Mouse (Mus musculus) midbrain, embryonic 15.5 days (tissue): ENCODE measurements at regions not wholly inside any gene's neighbourhood (a gene's known extent, or its start where the extent isn't known, plus 50 kb on each side); places are given as distances from the start of the nearest gene placed in this dataset.
A peak's percentile ranks its signal among the peaks of the same experiment; 100 is the strongest.

Experiments
- ATAC-seq: fragments of 200-750 bp; cut with Nextera tagmentation; replicated peaks from 2 replicates; pipeline ENCODE4 v1.8.0; 2017; ENCODE audit warnings: moderate TSS enrichment
- H3K27ac ChIP-seq: fragments of 300-500 bp; sonication (generic); 2 replicates; pipeline ENCODE4 v1.5.1; 2015; ENCODE audit warnings: mild to moderate bottlenecking, inconsistent platforms
- H3K27me3 ChIP-seq: fragments of 300-500 bp; sonication (generic); replicated peaks from 2 replicates; pipeline ENCODE4 v1.6.1; 2015; ENCODE audit warnings: inconsistent platforms
- H3K36me3 ChIP-seq: fragments of 300-500 bp; sonication (generic); replicated peaks from 2 replicates; pipeline ENCODE4 v1.6.1; 2015; ENCODE audit warnings: inconsistent platforms
- H3K4me1 ChIP-seq: fragments of 300-500 bp; sonication (generic); 2 replicates; pipeline ENCODE4 v1.6.1; 2015; ENCODE audit warnings: inconsistent platforms
- H3K4me2 ChIP-seq: fragments of 300-500 bp; sonication (generic); 2 replicates; pipeline ENCODE4 v1.6.1; 2015; ENCODE audit warnings: inconsistent platforms, mild to moderate bottlenecking, moderate library complexity
- H3K4me3 ChIP-seq: fragments of 300-500 bp; sonication (generic); 2 replicates; pipeline ENCODE4 v1.5.1; 2015; ENCODE audit warnings: mild to moderate bottlenecking, inconsistent platforms
- H3K9ac ChIP-seq: fragments of 300-500 bp; sonication (generic); 2 replicates; pipeline ENCODE4 v1.6.1; 2015; ENCODE audit warnings: mild to moderate bottlenecking, inconsistent platforms
- H3K9me3 ChIP-seq: fragments of 300-500 bp; sonication (generic); 2 replicates; pipeline ENCODE4 v1.6.1; 2016; ENCODE audit warnings: inconsistent platforms
- WGBS: fragments of 180-500 bp; shearing (Covaris S2); methylation state at CpG from one replicate; pipeline ENCODE4 v1.1.7; 2015; ENCODE audit warnings: mixed read lengths; 5-methylcytosine and 5-hydroxymethylcytosine counted together

DNA sequence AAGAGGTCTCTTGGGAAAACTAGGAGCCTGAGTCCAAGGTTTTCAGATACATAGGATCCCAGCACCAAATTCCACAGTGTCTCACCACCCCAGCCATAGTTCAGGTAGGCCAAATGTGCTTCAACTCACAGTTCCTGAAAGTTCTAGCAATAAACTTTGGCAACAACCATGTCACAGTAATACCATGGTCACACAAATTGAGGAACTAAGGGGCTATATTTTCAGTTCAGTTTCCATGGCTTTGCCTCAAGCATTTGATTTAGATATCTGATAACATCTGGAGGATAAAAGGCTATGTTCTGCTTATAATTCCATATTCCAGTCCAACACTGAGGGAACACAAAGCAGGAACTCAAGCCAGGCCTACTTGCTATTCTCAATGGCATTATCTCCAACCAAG is 256.2 kb upstream of the Erbb4 start:
- no peak overlapping the region for H3K9ac ChIP-seq
- no peak overlapping the region for H3K27ac ChIP-seq
- no peaks in the 10 kb centered on the region for H3K27me3 ChIP-seq
- H3K36me3 ChIP-seq = no peaks in the 10 kb centered on the region
- ATAC-seq = no peak
- H3K4me1 ChIP-seq = no peaks in the 10 kb centered on the region
- no peaks in the 10 kb centered on the region for H3K9me3 ChIP-seq
- H3K4me3 ChIP-seq = no peak overlapping the region
- H3K4me2 ChIP-seq = no peak overlapping the region

DNA sequence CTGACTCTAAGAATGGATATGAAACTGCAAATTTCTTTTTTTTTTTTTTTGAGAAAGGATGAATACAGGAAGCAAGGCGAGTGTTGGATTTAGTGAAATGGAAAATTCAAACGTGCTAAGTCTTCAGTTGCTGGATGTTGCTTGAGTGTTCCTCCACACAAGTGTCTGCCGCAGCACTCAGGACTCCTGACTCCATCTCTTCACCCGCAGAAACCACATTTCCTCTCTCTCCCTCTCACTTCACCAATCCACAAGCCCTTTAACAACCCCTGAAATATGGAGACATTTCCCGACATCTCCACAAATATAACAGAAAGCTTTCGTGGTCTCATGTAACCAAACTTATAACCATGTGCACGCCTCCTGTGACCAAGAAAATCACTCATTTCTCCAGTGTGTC is 249.7 kb upstream of the Erbb4 start:
- ATAC-seq = no peak
- Histone ChIP-seq H3K9ac (no peak overlapping the region), H3K4me3 (no peak overlapping the region), H3K4me1 (no peaks in the 10 kb centered on the region), H3K27me3 (no peaks in the 10 kb centered on the region), H3K27ac (no peak overlapping the region), H3K9me3 (no peaks in the 10 kb centered on the region), H3K36me3 (no peaks in the 10 kb centered on the region), H3K4me2 (no peak overlapping the region)
- WGBS = 89% methylated on average over 7 of the region's 7 CpGs

DNA sequence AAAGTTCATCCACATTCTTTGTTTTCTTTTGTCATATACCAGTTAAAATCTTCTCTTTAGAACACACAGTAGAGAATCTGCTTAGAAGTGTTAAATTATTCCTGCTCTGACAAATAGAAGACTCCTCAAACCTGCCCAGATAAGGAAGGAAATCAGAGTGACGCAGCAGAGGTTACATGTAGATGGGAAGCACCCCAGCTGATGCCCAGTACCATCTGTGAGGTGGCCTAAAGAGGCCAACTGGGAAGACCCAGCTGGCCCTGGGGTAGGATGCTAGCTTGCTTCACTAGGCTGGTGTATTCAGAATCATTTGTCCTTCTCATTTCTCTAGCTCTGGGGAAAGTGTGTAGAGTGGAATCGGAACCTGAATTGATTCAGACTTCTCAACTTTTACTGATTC is 242.6 kb upstream of the Erbb4 start:
- Histone ChIP-seq H3K4me2 (no peak overlapping the region), H3K36me3 (no peaks in the 10 kb centered on the region), H3K4me1 (no peaks in the 10 kb centered on the region), H3K27ac (no peak overlapping the region), H3K27me3 (no peaks in the 10 kb centered on the region), H3K4me3 (no peak overlapping the region), H3K9me3 (no peaks in the 10 kb centered on the region), H3K9ac (no peak overlapping the region)
- ATAC-seq = no peak
- WGBS = 91% methylated on average over 2 of the region's 2 CpGs

DNA sequence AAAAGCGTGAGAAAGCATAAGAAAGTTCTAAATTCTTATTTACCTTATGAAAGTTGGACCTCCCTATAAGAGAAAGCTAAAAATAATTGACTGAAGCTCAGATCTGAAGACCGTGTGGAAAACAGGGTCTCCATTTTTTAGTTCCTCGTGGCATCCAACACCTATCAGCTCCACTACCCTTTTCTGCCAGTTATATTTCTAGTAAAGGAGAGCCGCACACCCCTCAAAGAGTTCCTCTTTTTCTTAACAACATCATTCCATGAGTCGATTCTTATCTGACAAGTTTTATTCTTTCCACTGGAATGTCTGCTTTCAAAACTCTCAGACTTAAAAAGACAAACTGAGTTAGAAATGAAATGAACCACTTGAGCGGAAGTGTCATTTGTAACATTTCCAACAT is 242.0 kb upstream of the Erbb4 start:
- H3K9me3 ChIP-seq = no peaks in the 10 kb centered on the region
- no peaks in the 10 kb centered on the region for H3K4me1 ChIP-seq
- H3K4me3 ChIP-seq = no peak overlapping the region
- H3K4me2 ChIP-seq = no peak overlapping the region
- H3K27me3 ChIP-seq = no peaks in the 10 kb centered on the region
- no peak overlapping the region for H3K27ac ChIP-seq
- 88% methylated on average over 6 of the region's 6 CpGs for WGBS
- H3K9ac ChIP-seq = no peak overlapping the region
- ATAC-seq = no peak
- H3K36me3 ChIP-seq = no peaks in the 10 kb centered on the region

DNA sequence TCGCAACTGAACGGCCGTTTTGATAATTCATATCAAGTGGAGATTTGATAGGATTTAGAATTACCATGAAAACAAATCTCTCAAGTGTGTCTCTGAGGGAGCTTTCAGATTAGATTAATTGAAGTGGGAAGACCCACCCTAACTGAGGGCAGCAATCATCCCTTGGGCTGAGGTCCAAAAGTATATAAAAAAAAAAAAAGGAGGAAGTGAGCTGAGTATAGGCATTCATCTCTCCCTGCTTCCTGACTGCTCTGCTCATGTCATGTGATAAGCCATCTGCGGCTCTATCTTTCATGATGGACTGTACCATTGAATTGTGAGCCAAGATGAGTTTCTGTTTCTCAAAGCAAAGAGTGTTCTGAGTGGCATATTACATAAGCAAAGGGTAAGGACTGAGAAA is 234.2 kb upstream of the Erbb4 start:
- no peaks in the 10 kb centered on the region for H3K27me3 ChIP-seq
- 78% methylated on average over 4 of the region's 4 CpGs for WGBS
- H3K27ac ChIP-seq = no peak overlapping the region
- no peak overlapping the region for H3K4me3 ChIP-seq
- no peak for ATAC-seq
- no peaks in the 10 kb centered on the region for H3K9me3 ChIP-seq
- no peak overlapping the region for H3K9ac ChIP-seq
- no peaks in the 10 kb centered on the region for H3K36me3 ChIP-seq
- H3K4me1 ChIP-seq = no peaks in the 10 kb centered on the region
- no peak overlapping the region for H3K4me2 ChIP-seq

DNA sequence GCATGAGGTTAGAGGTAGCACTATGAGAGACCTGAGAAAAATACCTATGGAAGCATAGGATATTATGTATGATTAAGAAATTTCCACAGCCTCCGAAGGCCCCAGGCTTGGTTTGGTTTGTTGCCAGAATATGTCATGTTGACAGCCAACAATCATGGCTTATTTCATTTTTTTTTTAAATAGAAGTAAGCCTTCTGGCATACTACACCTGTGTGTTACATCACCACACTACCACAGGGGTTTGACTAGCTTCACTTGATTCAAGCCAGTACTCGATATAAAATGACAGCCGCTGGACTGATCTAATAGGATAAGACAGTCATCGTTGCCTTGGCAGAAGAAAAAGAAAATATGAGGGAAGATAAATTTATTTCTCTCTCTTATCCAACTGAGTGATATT is 232.6 kb upstream of the Erbb4 start:
- no peaks in the 10 kb centered on the region for H3K4me1 ChIP-seq
- H3K27ac ChIP-seq = no peak overlapping the region
- no peak overlapping the region for H3K9ac ChIP-seq
- no peak overlapping the region for H3K4me3 ChIP-seq
- H3K4me2 ChIP-seq = no peak overlapping the region
- H3K27me3 ChIP-seq = no peaks in the 10 kb centered on the region
- no peaks in the 10 kb centered on the region for H3K9me3 ChIP-seq
- ATAC-seq = no peak
- H3K36me3 ChIP-seq = no peaks in the 10 kb centered on the region
- 93% methylated on average over 4 of the region's 4 CpGs for WGBS

DNA sequence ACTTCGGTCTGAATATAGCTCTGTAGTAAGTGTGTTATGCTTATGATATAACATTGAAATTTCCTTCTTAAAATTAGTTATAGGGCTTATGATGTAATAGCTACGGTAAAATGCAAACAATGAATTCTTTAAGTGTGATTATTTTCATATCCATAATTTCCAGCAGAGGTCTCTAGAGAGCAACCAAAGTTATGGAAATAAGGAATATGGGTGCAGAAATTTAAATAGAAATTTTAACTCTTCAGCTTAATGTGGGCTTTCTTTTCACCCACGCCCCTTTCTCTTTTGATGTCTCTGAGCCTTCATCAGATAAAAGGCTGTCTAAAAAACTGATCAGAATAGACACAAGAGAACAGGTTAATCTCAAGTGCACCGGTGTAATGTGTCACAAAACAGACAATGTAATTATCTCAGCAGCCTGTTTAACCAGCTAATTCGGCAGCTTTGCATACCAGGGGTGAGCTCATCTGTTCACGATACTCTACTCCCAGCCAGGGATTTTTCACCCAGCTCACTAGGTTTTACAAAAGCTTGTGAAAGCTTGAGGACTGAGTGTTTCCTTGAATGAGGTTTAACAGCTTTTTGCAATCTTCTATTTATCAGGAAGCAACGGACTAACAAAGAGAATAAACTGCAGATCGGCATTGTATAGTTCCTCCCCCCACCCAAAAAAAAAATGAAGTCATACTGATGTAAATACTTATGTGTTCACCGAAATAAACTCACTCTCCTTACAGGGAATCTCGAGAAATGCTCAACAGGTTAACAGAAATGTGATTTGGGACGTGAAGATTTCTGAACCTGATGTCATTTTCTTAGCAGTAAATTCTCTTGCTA is 223.8 kb upstream of the Erbb4 start:
- Histone ChIP-seq H3K36me3 (no peaks in the 10 kb centered on the region), H3K27me3 (no peaks in the 10 kb centered on the region), H3K9me3 (no peaks in the 10 kb centered on the region), H3K4me2 (peak overlapping the region; percentile 39), H3K4me3 (peak overlapping the region; percentile 1; the same call in 1 of the 2 replicates), H3K9ac (peak overlapping the region; percentile 21), H3K4me1 (peaks cover 4% of the 10 kb centered on the region; the same call in 1 of the 2 replicates), H3K27ac (no peak overlapping the region)
- 37% methylated on average over 11 of the region's 11 CpGs for WGBS
- peak; percentile 76 for ATAC-seq

DNA sequence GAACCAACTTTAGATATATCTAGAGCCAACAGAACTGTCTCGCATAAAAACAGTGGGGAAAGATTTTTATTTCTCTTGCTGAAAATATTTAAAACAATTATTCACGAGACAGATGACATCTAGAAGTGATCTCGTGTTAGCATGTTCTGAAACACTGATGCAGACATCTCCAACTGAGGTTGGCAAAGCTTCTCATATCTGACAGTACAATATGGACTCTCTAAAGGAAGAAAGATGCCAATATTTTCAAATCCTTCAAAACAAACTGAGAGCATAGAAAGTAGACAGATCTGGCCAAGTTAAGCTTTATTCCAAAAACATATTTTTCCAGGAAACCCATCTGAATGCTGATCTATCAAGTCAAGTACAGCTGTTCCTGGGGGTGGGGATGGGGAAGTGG is 221.5 kb upstream of the Erbb4 start:
- Histone ChIP-seq H3K27ac (no peak overlapping the region), H3K27me3 (no peaks in the 10 kb centered on the region), H3K4me1 (peaks cover 4% of the 10 kb centered on the region; the same call in 1 of the 2 replicates), H3K4me3 (no peak overlapping the region), H3K9me3 (no peaks in the 10 kb centered on the region), H3K4me2 (no peak overlapping the region), H3K9ac (no peak overlapping the region), H3K36me3 (no peaks in the 10 kb centered on the region)
- 83% methylated on average over 3 of the region's 3 CpGs for WGBS
- ATAC-seq = no peak

DNA sequence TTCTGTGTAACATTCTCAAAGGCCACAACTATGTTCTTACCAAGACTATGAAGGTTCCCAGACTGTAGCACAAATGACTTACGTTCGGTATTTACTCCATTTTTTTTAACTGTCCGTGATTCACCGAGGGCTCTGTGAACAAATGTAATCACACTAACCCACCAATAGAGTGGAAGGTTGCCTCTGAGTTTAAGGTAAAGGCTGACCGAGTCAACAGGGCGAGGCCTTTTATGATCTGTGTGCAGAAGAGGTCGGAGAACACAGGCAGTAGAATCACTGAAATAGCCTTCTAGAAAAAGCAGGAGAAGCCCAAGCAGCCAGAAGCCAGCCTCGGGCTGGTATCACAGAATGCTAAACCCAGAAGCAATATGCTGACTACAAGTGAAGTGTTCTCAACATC is 218.9 kb upstream of the Erbb4 start:
- Histone ChIP-seq H3K9me3 (no peaks in the 10 kb centered on the region), H3K4me3 (no peak overlapping the region), H3K27ac (no peak overlapping the region), H3K27me3 (no peaks in the 10 kb centered on the region), H3K4me2 (no peak overlapping the region), H3K36me3 (no peaks in the 10 kb centered on the region), H3K9ac (no peak overlapping the region), H3K4me1 (peaks cover 2% of the 10 kb centered on the region; the same call in 1 of the 2 replicates)
- no peak for ATAC-seq
- WGBS = 93% methylated on average over 8 of the region's 8 CpGs

DNA sequence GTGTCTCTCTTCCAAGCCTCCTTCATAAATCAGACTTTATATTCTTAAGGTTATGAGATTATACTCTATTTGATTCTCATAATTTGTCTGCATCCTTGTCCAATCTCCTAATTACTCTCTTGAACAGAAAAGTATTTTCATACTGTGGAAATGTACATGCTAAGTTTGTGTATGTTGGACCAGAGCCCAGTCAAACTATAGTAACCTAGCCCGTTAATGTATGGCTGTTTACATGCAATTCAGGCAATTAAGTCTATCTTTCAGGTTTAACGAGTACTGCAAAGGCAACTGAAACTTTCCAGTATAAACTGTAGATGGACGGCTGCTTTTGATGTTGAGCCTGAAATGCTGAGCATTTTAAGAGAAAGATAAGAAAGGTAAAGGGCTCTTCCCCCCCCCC is 211.7 kb upstream of the Erbb4 start:
- Histone ChIP-seq H3K4me1 (no peaks in the 10 kb centered on the region), H3K36me3 (no peaks in the 10 kb centered on the region), H3K4me2 (no peak overlapping the region), H3K27me3 (no peaks in the 10 kb centered on the region), H3K9me3 (no peaks in the 10 kb centered on the region), H3K27ac (no peak overlapping the region), H3K4me3 (no peak overlapping the region), H3K9ac (no peak overlapping the region)
- 77% methylated on average over 3 of the region's 3 CpGs for WGBS
- ATAC-seq = no peak

DNA sequence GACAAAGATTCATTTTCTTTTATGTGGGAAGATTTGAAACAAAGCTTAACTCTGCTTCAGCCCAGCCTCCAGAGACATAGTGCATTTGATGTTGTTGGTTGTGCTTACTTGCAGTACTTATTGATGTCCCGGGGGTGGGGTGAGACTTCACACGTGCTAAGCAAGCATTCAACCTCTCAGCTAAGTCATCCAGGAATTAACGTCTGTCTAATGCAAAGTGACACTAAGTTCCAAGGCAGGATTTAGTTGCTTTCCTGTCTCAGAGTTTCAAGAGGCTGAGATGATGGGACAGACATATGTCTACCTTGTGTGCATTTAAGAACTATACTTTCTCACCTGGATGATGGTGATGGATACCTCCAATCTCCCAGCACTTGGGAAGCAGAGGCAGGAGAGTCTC is 189.0 kb upstream of the Erbb4 start:
- H3K9me3 ChIP-seq = no peaks in the 10 kb centered on the region
- no peak for ATAC-seq
- no peak overlapping the region for H3K27ac ChIP-seq
- no peak overlapping the region for H3K4me3 ChIP-seq
- H3K9ac ChIP-seq = no peak overlapping the region
- H3K4me2 ChIP-seq = no peak overlapping the region
- no peaks in the 10 kb centered on the region for H3K4me1 ChIP-seq
- no peaks in the 10 kb centered on the region for H3K36me3 ChIP-seq
- no peaks in the 10 kb centered on the region for H3K27me3 ChIP-seq
- 74% methylated on average over 3 of the region's 3 CpGs for WGBS

DNA sequence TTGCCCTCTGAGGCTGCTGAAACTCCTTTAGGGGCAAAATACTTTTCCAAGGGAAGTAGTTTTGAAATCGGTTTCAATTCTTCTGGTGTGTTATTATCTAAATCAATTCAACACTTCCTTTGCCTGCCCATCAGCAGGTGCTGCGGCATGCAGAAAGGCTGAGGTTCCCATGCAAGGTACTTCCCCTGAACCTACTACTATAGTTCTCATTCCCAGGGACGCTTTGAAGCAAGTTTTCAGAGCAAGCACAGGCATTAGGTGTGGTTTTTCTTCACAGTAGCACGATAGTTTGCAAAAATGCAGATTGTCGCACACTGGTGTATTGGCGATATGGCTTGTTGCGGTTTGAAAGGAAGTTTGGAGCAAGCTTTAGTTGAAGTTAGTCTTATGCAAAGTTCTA is 183.5 kb upstream of the Erbb4 start:
- ATAC-seq = no peak
- WGBS = 88% methylated on average over 7 of the region's 7 CpGs

DNA sequence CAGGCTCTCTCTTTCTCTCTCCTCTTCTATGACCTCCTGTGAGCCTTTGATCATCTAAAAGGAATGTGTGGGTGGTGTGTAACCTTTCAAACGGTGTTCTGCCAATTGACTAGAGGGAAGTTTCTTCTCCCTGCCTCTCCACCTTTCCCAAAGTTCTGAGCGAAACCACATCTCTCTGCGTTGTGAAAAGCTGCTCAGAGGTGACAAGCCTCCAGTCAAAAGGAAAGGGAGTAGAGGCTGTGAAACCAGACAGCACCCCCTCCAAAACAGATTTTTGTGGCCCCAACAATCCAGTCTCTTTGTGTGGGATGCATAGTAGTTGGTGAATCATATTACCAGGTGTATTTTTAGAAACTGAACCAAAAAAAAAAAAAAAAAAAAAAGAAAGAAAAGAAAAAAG is 178.5 kb upstream of the Erbb4 start:
- no peak overlapping the region for H3K4me2 ChIP-seq
- H3K36me3 ChIP-seq = no peaks in the 10 kb centered on the region
- H3K27ac ChIP-seq = no peak overlapping the region
- H3K9ac ChIP-seq = no peak overlapping the region
- H3K27me3 ChIP-seq = no peaks in the 10 kb centered on the region
- no peaks in the 10 kb centered on the region for H3K4me1 ChIP-seq
- no peaks in the 10 kb centered on the region for H3K9me3 ChIP-seq
- no peak overlapping the region for H3K4me3 ChIP-seq
- ATAC-seq = no peak
- 42% methylated on average over 3 of the region's 3 CpGs for WGBS

More for the DNA sequence above, 183.5 kb upstream of the Erbb4 start:
- Histone ChIP-seq H3K4me1 (no peaks in the 10 kb centered on the region), H3K27ac (no peak overlapping the region), H3K4me3 (no peak overlapping the region), H3K9me3 (no peaks in the 10 kb centered on the region), H3K36me3 (no peaks in the 10 kb centered on the region), H3K27me3 (no peaks in the 10 kb centered on the region), H3K9ac (no peak overlapping the region), H3K4me2 (no peak overlapping the region)
